Mouse (Mus musculus) cortical plate, adult 2 months (tissue): ENCODE measurements around the gene Hdac9. TPM values are rescaled to one million over a fixed set of nuclear protein-coding genes. Genes with fewer than 3 reads are reported as not detected.

Experiments
- H3K27ac ChIP-seq: fragments of 200-500 bp; 2 replicates; pipeline ENCODE4 v1.5.1; 2012; ENCODE audit warnings: low read length, control low read depth, inconsistent platforms; ENCODE audit not compliant: insufficient read depth
- H3K4me1 ChIP-seq: fragments of 200-500 bp; 2 replicates; pipeline ENCODE4 v1.6.1; 2011; ENCODE audit warnings: low read length; ENCODE audit not compliant: control insufficient read depth, insufficient read depth
- H3K4me3 ChIP-seq: fragments of 200-500 bp; 2 replicates; pipeline ENCODE4 v1.5.1; 2011; ENCODE audit warnings: mild to moderate bottlenecking, low read length, control low read depth; ENCODE audit not compliant: insufficient read depth
- CTCF ChIP-seq: fragments of 200-500 bp; IDR thresholded peaks from 2 replicates; pipeline ENCODE4 v1.5.1; 2011; ENCODE audit warnings: mild to moderate bottlenecking, control low read depth, low read length; ENCODE audit not compliant: insufficient read depth; ENCODE audit errors: extremely low read depth
- POLR2A ChIP-seq: fragments of 200-500 bp; IDR thresholded peaks from 2 replicates; pipeline ENCODE4 v1.6.1; 2011; ENCODE audit warnings: mild to moderate bottlenecking, low read length, control low read depth; ENCODE audit not compliant: insufficient read depth; ENCODE audit errors: extremely low read depth
- polyA plus RNA-seq: library from polyadenylated mRNA; depleted of rRNA; stranded (reverse); fragments of >200 nt; gene quantifications from 2 replicates; pipeline ENCODE4 v1.2.3, GENCODE M21; 2012; rRNA removed

Gene Hdac9
- polyA plus RNA-seq, result 23.1 and 23.8 TPM in 2 replicates

GRCm38 (mm10) chr12:34916995-34917394, at the start of gene Hdac9:
Hdac9 (minus strand) TSS chr12:34917095.
- Histone ChIP-seq H3K4me1 (no peaks in the 10 kb centered on the region), H3K27ac (no peak within 1 kb of the TSS)

GRCm38 (mm10) chr12:34949066-34949706, 32.3 kb upstream of the Hdac9 start:
- Histone ChIP-seq H3K4me1 (no peaks in the 10 kb centered on the region), H3K27ac (no peak overlapping the region), H3K4me3 (no peak overlapping the region)
- no peak for TF ChIP-seq CTCF
- no peak for TF ChIP-seq POLR2A

More at GRCm38 (mm10) chr12:34916995-34917394, at the start of gene Hdac9:
- H3K4me3 ChIP-seq, result no peak within 1 kb of the TSS
- TF ChIP-seq POLR2A, result no peak
- TF ChIP-seq CTCF, result no peak

- Histone ChIP-seq H3K27ac (no peak overlapping the region), H3K4me3 (no peak overlapping the region), H3K4me1 (no peaks in the 10 kb centered on the region)
- TF ChIP-seq CTCF (no peak), POLR2A (no peak)
Observed at GRCm38 (mm10) chr12:34937918-34938317, 21.0 kb upstream of the Hdac9 start.

GRCm38 (mm10) chr12:34908008-34908407, 8.9 kb downstream of the Hdac9 start:
- Histone ChIP-seq H3K27ac (no peak overlapping the region), H3K4me1 (peaks cover 4% of the 10 kb centered on the region), H3K4me3 (peak overlapping the region; percentile 99)
- TF ChIP-seq CTCF (no peak), POLR2A (no peak)

- Histone ChIP-seq H3K27ac (peak overlapping the region; percentile 99), H3K4me1 (peaks cover 4% of the 10 kb centered on the region), H3K4me3 (peak overlapping the region; percentile 99)
- peak; percentile 34; the same call in 1 of the 2 replicates for TF ChIP-seq POLR2A
- peak; percentile 41; the same call in 1 of the 2 replicates for TF ChIP-seq CTCF
Observed at GRCm38 (mm10) chr12:34907506-34907850, 9.4 kb downstream of the Hdac9 start.

GRCm38 (mm10) chr12:34906704-34907505, 10.0 kb downstream of the Hdac9 start:
- TF ChIP-seq POLR2A (no peak), CTCF (no peak)
- peaks cover 4% of the 10 kb centered on the region for H3K4me1 ChIP-seq
- H3K4me3 ChIP-seq, result peak overlapping the region; percentile 99
- H3K27ac ChIP-seq, result peak overlapping the region; percentile 99

GRCm38 (mm10) chr12:34906376-34906703, 10.6 kb downstream of the Hdac9 start:
- peak overlapping the region; percentile 62; the same call in 1 of the 2 replicates for H3K27ac ChIP-seq
- H3K4me3 ChIP-seq, result peak overlapping the region; percentile 99
- peaks cover 4% of the 10 kb centered on the region for H3K4me1 ChIP-seq
- no peak for TF ChIP-seq POLR2A
- no peak for TF ChIP-seq CTCF

- no peak overlapping the region for H3K27ac ChIP-seq
- no peak for TF ChIP-seq POLR2A
- H3K4me1 ChIP-seq, result no peaks in the 10 kb centered on the region
- no peak overlapping the region for H3K4me3 ChIP-seq
Observed at GRCm38 (mm10) chr12:34900241-34900640, 16.7 kb downstream of the Hdac9 start.

- no peak overlapping the region for H3K4me3 ChIP-seq
- no peak for TF ChIP-seq POLR2A
- no peak for TF ChIP-seq CTCF
Observed at GRCm38 (mm10) chr12:34894867-34895266, 22.0 kb downstream of the Hdac9 start.

GRCm38 (mm10) chr12:34888694-34889093, 28.2 kb downstream of the Hdac9 start:
- Histone ChIP-seq H3K4me1 (no peaks in the 10 kb centered on the region), H3K4me3 (no peak overlapping the region)
- TF ChIP-seq CTCF (no peak), POLR2A (no peak)

More at GRCm38 (mm10) chr12:34894867-34895266, 22.0 kb downstream of the Hdac9 start:
- H3K4me1 ChIP-seq, result no peaks in the 10 kb centered on the region
- H3K27ac ChIP-seq, result no peak overlapping the region

More at GRCm38 (mm10) chr12:34888694-34889093, 28.2 kb downstream of the Hdac9 start:
- no peak overlapping the region for H3K27ac ChIP-seq
